Mouse (Mus musculus): Measurements from ENCODE around the gene Farp1. TPM values are rescaled to one million over a fixed set of nuclear protein-coding genes. Genes with fewer than 3 reads are reported as not detected.

Farp1 gene
- total RNA-seq (2017) = 0.58 and 0.74 TPM in 2 replicates

- ATAC-seq (ENCODE audit: extremely low read depth, insufficient number of reproducible peaks, low FRiP score, poor library complexity, severe bottlenecking) = no peak
These were observed at the start of gene Farp1 for GRCm38 (mm10) chr14:121034973-121035662. Gene Farp1, plus strand, starts transcription at chr14:121035200.

- ATAC-seq (ENCODE audit: extremely low read depth, insufficient number of reproducible peaks, low FRiP score, poor library complexity, severe bottlenecking) = no peak
These were observed 45.9 kb upstream of the Farp1 start for GRCm38 (mm10) chr14:120989126-120989525.

- no peak for ATAC-seq (ENCODE audit: extremely low read depth, insufficient number of reproducible peaks, low FRiP score, poor library complexity, severe bottlenecking)
These were observed 37.3 kb upstream of the Farp1 start for GRCm38 (mm10) chr14:120997686-120998085.

GRCm38 (mm10) chr14:121000561-121001340 lies 34.2 kb upstream of the Farp1 start:
- no peak for ATAC-seq (ENCODE audit: extremely low read depth, insufficient number of reproducible peaks, low FRiP score, poor library complexity, severe bottlenecking)

GRCm38 (mm10) chr14:121005621-121006020 lies 29.4 kb upstream of the Farp1 start:
- no peak for ATAC-seq (ENCODE audit: extremely low read depth, insufficient number of reproducible peaks, low FRiP score, poor library complexity, severe bottlenecking)

GRCm38 (mm10) chr14:121006021-121006420 lies 29.0 kb upstream of the Farp1 start:
- ATAC-seq (ENCODE audit: extremely low read depth, insufficient number of reproducible peaks, low FRiP score, poor library complexity, severe bottlenecking) = no peak

- ATAC-seq (ENCODE audit: extremely low read depth, insufficient number of reproducible peaks, low FRiP score, poor library complexity, severe bottlenecking) = no peak
These were observed 19.8 kb upstream of the Farp1 start for GRCm38 (mm10) chr14:121015114-121015690.

- no peak for ATAC-seq (ENCODE audit: extremely low read depth, insufficient number of reproducible peaks, low FRiP score, poor library complexity, severe bottlenecking)
These were observed 12.6 kb upstream of the Farp1 start for GRCm38 (mm10) chr14:121022403-121022802.

GRCm38 (mm10) chr14:121025381-121025780 lies 9.6 kb upstream of the Farp1 start:
- ATAC-seq (ENCODE audit: extremely low read depth, insufficient number of reproducible peaks, low FRiP score, poor library complexity, severe bottlenecking) = no peak

- no peak for ATAC-seq (ENCODE audit: extremely low read depth, insufficient number of reproducible peaks, low FRiP score, poor library complexity, severe bottlenecking)
These were observed 3.6 kb upstream of the Farp1 start for GRCm38 (mm10) chr14:121031396-121031795.

GRCm38 (mm10) chr14:121034525-121034924 lies 475 bp upstream of the Farp1 start:
- ATAC-seq (ENCODE audit: extremely low read depth, insufficient number of reproducible peaks, low FRiP score, poor library complexity, severe bottlenecking) = no peak

GRCm38 (mm10) chr14:121035663-121036473 lies 868 bp downstream of the Farp1 start:
- ATAC-seq (ENCODE audit: extremely low read depth, insufficient number of reproducible peaks, low FRiP score, poor library complexity, severe bottlenecking) = no peak

GRCm38 (mm10) chr14:121036612-121037221 lies 1.7 kb downstream of the Farp1 start:
- no peak for ATAC-seq (ENCODE audit: extremely low read depth, insufficient number of reproducible peaks, low FRiP score, poor library complexity, severe bottlenecking)

- ATAC-seq (ENCODE audit: extremely low read depth, insufficient number of reproducible peaks, low FRiP score, poor library complexity, severe bottlenecking) = no peak
These were observed 2.3 kb downstream of the Farp1 start for GRCm38 (mm10) chr14:121037276-121037675.

GRCm38 (mm10) chr14:121038676-121039075 lies 3.7 kb downstream of the Farp1 start:
- no peak for ATAC-seq (ENCODE audit: extremely low read depth, insufficient number of reproducible peaks, low FRiP score, poor library complexity, severe bottlenecking)

- ATAC-seq (ENCODE audit: extremely low read depth, insufficient number of reproducible peaks, low FRiP score, poor library complexity, severe bottlenecking) = no peak
These were observed 9.1 kb downstream of the Farp1 start for GRCm38 (mm10) chr14:121044145-121044544.

- ATAC-seq (ENCODE audit: extremely low read depth, insufficient number of reproducible peaks, low FRiP score, poor library complexity, severe bottlenecking) = no peak
These were observed 11.4 kb downstream of the Farp1 start for GRCm38 (mm10) chr14:121046313-121046961.

- no peak for ATAC-seq (ENCODE audit: extremely low read depth, insufficient number of reproducible peaks, low FRiP score, poor library complexity, severe bottlenecking)
These were observed 12.8 kb downstream of the Farp1 start for GRCm38 (mm10) chr14:121047780-121048179.

All from neutrophil, adult 5-6 weeks (primary cell).